ENCODE assay signal across 25 mouse cellular contexts in genomic region chr13:34151425-34151824, GRCm38 (mm10). TPM values are rescaled to one million over a fixed set of nuclear protein-coding genes. Genes with fewer than 3 reads are reported as not detected.
DNase-seq lines count a peak whose midpoint lies in the region; ATAC-seq lines count a peak whose summit lies in the region.
"Had no signal": no experiment of that assay in that cellular context is flagged by ENCODE, and none has a peak within 500 bp of the region (broad histone marks: within the 10 kb centered on the region; RNA-seq: fewer than 3 reads in every experiment).

No protein-coding gene starts in this region.

- H3K4me1 ChIP-seq in hindbrain, embryonic 13.5 days (replicated peaks) = peaks cover 43% of the 10 kb centered on the region
- H3K4me1 ChIP-seq in hindbrain, embryonic 12.5 days = peaks cover 37% of the 10 kb centered on the region
- H3K4me1 ChIP-seq in embryonic facial prominence, embryonic 10.5 days = peaks cover 65% of the 10 kb centered on the region
- peaks cover 43% of the 10 kb centered on the region for H3K4me1 ChIP-seq in forebrain, embryonic 14.5 days (ENCODE audit: control insufficient read depth, insufficient read depth, low read length)
- H3K4me1 ChIP-seq in midbrain, embryonic 14.5 days (ENCODE audit: control insufficient read depth, insufficient read depth, low read length) = peaks cover 32% of the 10 kb centered on the region

- no peak for ATAC-seq in hindbrain, embryonic 13.5 days (ENCODE audit: low FRiP score)
- ATAC-seq in hindbrain, embryonic 12.5 days (ENCODE audit: low FRiP score) = no peak
- ATAC-seq in forebrain, embryonic 14.5 days = no peak
- ATAC-seq in midbrain, embryonic 14.5 days (ENCODE audit: low FRiP score, low TSS enrichment) = no peak
- ATAC-seq: inflammation-experienced regulatory T-cells, adult 6 months had no signal

- H3K4me3 ChIP-seq in hindbrain, embryonic 13.5 days = no peak overlapping the region
- H3K4me3 ChIP-seq in hindbrain, embryonic 12.5 days = no peak overlapping the region
- no peak overlapping the region for H3K4me3 ChIP-seq in embryonic facial prominence, embryonic 10.5 days
- H3K4me3 ChIP-seq in forebrain, embryonic 14.5 days (ENCODE audit: low read depth, low read length) = no peak overlapping the region
- no peak overlapping the region for H3K4me3 ChIP-seq in midbrain, embryonic 14.5 days (replicated peaks; ENCODE audit: low read depth, low read length)
- H3K4me3 ChIP-seq: embryonic facial prominence, embryonic 13.5 days; heart, embryonic 12.5 days; liver, embryonic 15.5 days; lung, embryonic 15.5 days; megakaryocyte, embryonic 14.5 days had no signal

- no peak overlapping the region for H3K4me2 ChIP-seq in hindbrain, embryonic 13.5 days
- no peak overlapping the region for H3K4me2 ChIP-seq in hindbrain, embryonic 12.5 days (replicated peaks)
- no peak overlapping the region for H3K4me2 ChIP-seq in forebrain, embryonic 14.5 days (ENCODE audit: low read length)
- no peak overlapping the region for H3K4me2 ChIP-seq in midbrain, embryonic 14.5 days (ENCODE audit: low read length)
- H3K4me2 ChIP-seq: embryonic facial prominence, embryonic 13.5 days; heart, embryonic 12.5 days; liver, embryonic 15.5 days; lung, embryonic 15.5 days had no signal

- H3K9me3 ChIP-seq in hindbrain, embryonic 13.5 days = no peaks in the 10 kb centered on the region
- no peaks in the 10 kb centered on the region for H3K9me3 ChIP-seq in hindbrain, embryonic 12.5 days (replicated peaks)
- no peaks in the 10 kb centered on the region for H3K9me3 ChIP-seq in embryonic facial prominence, embryonic 10.5 days
- no peaks in the 10 kb centered on the region for H3K9me3 ChIP-seq in forebrain, embryonic 14.5 days (replicated peaks; ENCODE audit: control insufficient read depth, low read length)
- H3K9me3 ChIP-seq in midbrain, embryonic 14.5 days (ENCODE audit: control insufficient read depth, low read length) = no peaks in the 10 kb centered on the region
- H3K9me3 ChIP-seq: embryonic facial prominence, embryonic 13.5 days; heart, embryonic 12.5 days; limb, embryonic 10.5 days; liver, embryonic 15.5 days; lung, embryonic 15.5 days; megakaryocyte, embryonic 14.5 days had no signal

- H3K27me3 ChIP-seq in hindbrain, embryonic 13.5 days = no peaks in the 10 kb centered on the region
- no peaks in the 10 kb centered on the region for H3K27me3 ChIP-seq in hindbrain, embryonic 12.5 days
- H3K27me3 ChIP-seq in embryonic facial prominence, embryonic 10.5 days (replicated peaks; ENCODE audit: low read depth, poor library complexity, severe bottlenecking) = no peaks in the 10 kb centered on the region
- H3K27me3 ChIP-seq in forebrain, embryonic 14.5 days (replicated peaks; ENCODE audit: control insufficient read depth, insufficient read depth, low read length) = no peaks in the 10 kb centered on the region
- H3K27me3 ChIP-seq in midbrain, embryonic 14.5 days (ENCODE audit: control insufficient read depth, insufficient read depth, low read length) = no peaks in the 10 kb centered on the region
- H3K27me3 ChIP-seq: embryonic facial prominence, embryonic 13.5 days; heart, embryonic 12.5 days; lung, embryonic 15.5 days had no signal

- H3K27ac ChIP-seq in hindbrain, embryonic 13.5 days = 0 out of 2 replicates have a peak overlapping the region, but pooled peaks have one; percentile 35
- H3K27ac ChIP-seq in hindbrain, embryonic 12.5 days = no peak overlapping the region
- H3K27ac ChIP-seq in embryonic facial prominence, embryonic 10.5 days (replicated peaks) = 0 out of 2 replicates have a peak overlapping the region, but pooled peaks have one; percentile 30
- 0 out of 2 replicates have a peak overlapping the region, but pooled peaks have one; percentile 27 for H3K27ac ChIP-seq in forebrain, embryonic 14.5 days (ENCODE audit: low read depth, low read length)
- H3K27ac ChIP-seq in midbrain, embryonic 14.5 days (replicated peaks; ENCODE audit: low read depth, low read length) = peak overlapping the region; percentile 97; the same call in 1 of the 2 replicates
- H3K27ac ChIP-seq: limb, embryonic 10.5 days; liver, embryonic 15.5 days; lung, embryonic 15.5 days; stomach, postnatal 0 days had no signal

- no peak for DNase-seq in embryonic facial prominence, embryonic 10.5 days (ENCODE audit: low spot score)
- no peak for DNase-seq in forebrain, embryonic 14.5 days (ENCODE audit: low spot score)
- DNase-seq in midbrain, embryonic 14.5 days = no peak
- no peak for DNase-seq in right cerebral cortex, postnatal 25 days
- no peak for DNase-seq in right cerebral cortex, postnatal 4 days
- no peak for DNase-seq in urinary bladder, postnatal 4 days (ENCODE audit: low spot score in 2 of 2)
- DNase-seq: adrenal gland, postnatal 10 days; cerebellum, adult 2 months; gastrocnemius, postnatal 10 days; heart, postnatal 10 days; kidney, adult 8-10 months; kidney, postnatal 10 days; liver; lung, postnatal 36 days; thymus, postnatal 14 days had no signal

- H3K36me3 ChIP-seq in hindbrain, embryonic 13.5 days = no peaks in the 10 kb centered on the region
- H3K36me3 ChIP-seq in hindbrain, embryonic 12.5 days = no peaks in the 10 kb centered on the region
- no peaks in the 10 kb centered on the region for H3K36me3 ChIP-seq in embryonic facial prominence, embryonic 10.5 days (replicated peaks)
- H3K36me3 ChIP-seq in forebrain, embryonic 14.5 days (ENCODE audit: control insufficient read depth, insufficient read depth, low read length) = no peaks in the 10 kb centered on the region
- no peaks in the 10 kb centered on the region for H3K36me3 ChIP-seq in midbrain, embryonic 14.5 days (ENCODE audit: control insufficient read depth, insufficient read depth, low read length)
- H3K36me3 ChIP-seq: embryonic facial prominence, embryonic 13.5 days; heart, embryonic 12.5 days; limb, embryonic 10.5 days; liver, embryonic 15.5 days; lung, embryonic 15.5 days had no signal

- H3K9ac ChIP-seq in hindbrain, embryonic 13.5 days = no peak overlapping the region
- no peak overlapping the region for H3K9ac ChIP-seq in hindbrain, embryonic 12.5 days
- no peak overlapping the region for H3K9ac ChIP-seq in forebrain, embryonic 14.5 days (ENCODE audit: low read length)
- H3K9ac ChIP-seq in midbrain, embryonic 14.5 days (replicated peaks; ENCODE audit: low read length) = no peak overlapping the region
- H3K9ac ChIP-seq: embryonic facial prominence, embryonic 13.5 days; liver, embryonic 15.5 days; lung, embryonic 15.5 days had no signal

- WGBS in hindbrain, embryonic 13.5 days = 92% methylated on average over 1 of the region's 1 CpGs
- WGBS in hindbrain, embryonic 12.5 days = 95% methylated on average over 1 of the region's 1 CpGs
- WGBS in embryonic facial prominence, embryonic 10.5 days = 91% methylated on average over 1 of the region's 1 CpGs
- whole genome bisulfite sequencing in forebrain, embryonic 14.5 days = 95% methylated on average over 1 of the region's 1 CpGs
- WGBS in midbrain, embryonic 14.5 days = 92% methylated on average over 1 of the region's 1 CpGs

RNA-seq across cellular contexts. Expression of gene Psmg4, which starts 11.3 kb away (rescaled TPM):
- polyA plus RNA-seq in hindbrain, embryonic 13.5 days (2015; fragmentation: Nextera tagmentation; extraction: Ambion mirVana) = 87.0 and 94.4 TPM in 2 replicates
- polyA plus RNA-seq in hindbrain, embryonic 12.5 days (2016; fragmentation: Nextera tagmentation; extraction: Ambion mirVana) = 80.5 and 93.8 TPM in 2 replicates
- 97.9 and 99.9 TPM in 2 replicates for polyA plus RNA-seq in embryonic facial prominence, embryonic 10.5 days (2016; fragmentation: Nextera tagmentation; extraction: Ambion mirVana)
- 92.0 and 113 TPM in 2 replicates for polyA plus RNA-seq in forebrain, embryonic 14.5 days (2014; fragmentation: Nextera tagmentation; extraction: Ambion mirVana)
- polyA plus RNA-seq in midbrain, embryonic 14.5 days (2014; fragmentation: Nextera tagmentation; extraction: Ambion mirVana) = 79.2 and 96.7 TPM in 2 replicates

RNA-seq across cellular contexts. Expression of gene Tubb2b, which starts 21.2 kb away (rescaled TPM):
- 795 and 852 TPM in 2 replicates for polyA plus RNA-seq in hindbrain, embryonic 13.5 days (2015; fragmentation: Nextera tagmentation; extraction: Ambion mirVana)
- polyA plus RNA-seq in hindbrain, embryonic 12.5 days (2016; fragmentation: Nextera tagmentation; extraction: Ambion mirVana) = 363 and 373 TPM in 2 replicates
- 65.5 and 73.2 TPM in 2 replicates for polyA plus RNA-seq in embryonic facial prominence, embryonic 10.5 days (2016; fragmentation: Nextera tagmentation; extraction: Ambion mirVana)
- 670 and 797 TPM in 2 replicates for polyA plus RNA-seq in forebrain, embryonic 14.5 days (2014; fragmentation: Nextera tagmentation; extraction: Ambion mirVana)
- 758 and 1,005 TPM in 2 replicates for polyA plus RNA-seq in midbrain, embryonic 14.5 days (2014; fragmentation: Nextera tagmentation; extraction: Ambion mirVana)
